Mouse (Mus musculus): ENCODE results near the gene Iars2. TPM values are rescaled to one million over a fixed set of nuclear protein-coding genes. Genes with fewer than 3 reads are reported as not detected.

The Iars2 gene
- polyA plus RNA-seq, 1 experiment from 2014 or later: 28.0 TPM

- WGBS: 86% methylated on average over 20 of the region's 20 CpGs
- 0 out of 2 replicates have a peak overlapping the region, but pooled peaks have one; percentile 36 for H3K27ac ChIP-seq (replicated peaks; ENCODE audit: low read depth, low read length)
- DNase-seq (ENCODE audit: low spot score): no peak
Measured at GRCm38 (mm10) chr1:185247429-185248085, 81.6 kb downstream of the Iars2 start.

GRCm38 (mm10) chr1:185245456-185245855 lies 83.7 kb downstream of the Iars2 start:
- no peak overlapping the region for H3K9ac ChIP-seq (ENCODE audit: low read length)
- no peak for ATAC-seq (ENCODE audit: insufficient number of reproducible peaks, low FRiP score, low TSS enrichment, low read depth)
- no peaks in the 10 kb centered on the region for H3K27me3 ChIP-seq (ENCODE audit: control insufficient read depth, insufficient read depth, low read length)
- no peak for DNase-seq (ENCODE audit: low spot score)
- peaks cover 5% of the 10 kb centered on the region; the same call in 1 of the 2 replicates for H3K36me3 ChIP-seq (ENCODE audit: control insufficient read depth, insufficient read depth, low read length)
- 74% methylated on average over 7 of the region's 7 CpGs for WGBS
- H3K27ac ChIP-seq (replicated peaks; ENCODE audit: low read depth, low read length): no peak overlapping the region
- H3K4me1 ChIP-seq (ENCODE audit: control insufficient read depth, insufficient read depth, low read length): no peaks in the 10 kb centered on the region
- no peak overlapping the region for H3K4me3 ChIP-seq (ENCODE audit: low read depth, low read length)
- H3K4me2 ChIP-seq (ENCODE audit: low read depth, severe bottlenecking): no peak overlapping the region
- no peaks in the 10 kb centered on the region for H3K9me3 ChIP-seq (ENCODE audit: control insufficient read depth, low read length)

More at GRCm38 (mm10) chr1:185247429-185248085, 81.6 kb downstream of the Iars2 start:
- Histone ChIP-seq H3K9me3 (ENCODE audit: control insufficient read depth, low read length) (no peaks in the 10 kb centered on the region), H3K4me1 (ENCODE audit: control insufficient read depth, insufficient read depth, low read length) (no peaks in the 10 kb centered on the region), H3K36me3 (ENCODE audit: control insufficient read depth, insufficient read depth, low read length) (peaks cover 11% of the 10 kb centered on the region), H3K4me2 (ENCODE audit: low read depth, severe bottlenecking) (no peak overlapping the region), H3K4me3 (ENCODE audit: low read depth, low read length) (no peak overlapping the region), H3K9ac (ENCODE audit: low read length) (no peak overlapping the region), H3K27me3 (ENCODE audit: control insufficient read depth, insufficient read depth, low read length) (no peaks in the 10 kb centered on the region)
- ATAC-seq (ENCODE audit: insufficient number of reproducible peaks, low FRiP score, low TSS enrichment, low read depth): no peak

- Histone ChIP-seq H3K9ac (ENCODE audit: low read length) (no peak overlapping the region), H3K36me3 (ENCODE audit: control insufficient read depth, insufficient read depth, low read length) (peaks cover 6% of the 10 kb centered on the region; the same call in 1 of the 2 replicates), H3K9me3 (ENCODE audit: control insufficient read depth, low read length) (no peaks in the 10 kb centered on the region), H3K4me2 (ENCODE audit: low read depth, severe bottlenecking) (no peak overlapping the region), H3K4me1 (ENCODE audit: control insufficient read depth, insufficient read depth, low read length) (no peaks in the 10 kb centered on the region), H3K27ac (replicated peaks; ENCODE audit: low read depth, low read length) (no peak overlapping the region), H3K4me3 (ENCODE audit: low read depth, low read length) (no peak overlapping the region), H3K27me3 (ENCODE audit: control insufficient read depth, insufficient read depth, low read length) (no peaks in the 10 kb centered on the region)
- 94% methylated on average over 8 of the region's 8 CpGs for WGBS
- ATAC-seq (ENCODE audit: insufficient number of reproducible peaks, low FRiP score, low TSS enrichment, low read depth) (no peak), DNase-seq (ENCODE audit: low spot score) (no peak)
Measured at GRCm38 (mm10) chr1:185243013-185243412, 86.2 kb downstream of the Iars2 start.

GRCm38 (mm10) chr1:185236530-185236929 lies 92.7 kb downstream of the Iars2 start:
- peaks cover 13% of the 10 kb centered on the region; the same call in 1 of the 2 replicates for H3K36me3 ChIP-seq (ENCODE audit: control insufficient read depth, insufficient read depth, low read length)
- 86% methylated on average over 4 of the region's 4 CpGs for WGBS

GRCm38 (mm10) chr1:185235837-185236236 lies 93.4 kb downstream of the Iars2 start:
- H3K9me3 ChIP-seq (ENCODE audit: control insufficient read depth, low read length): no peaks in the 10 kb centered on the region
- no peak overlapping the region for H3K4me3 ChIP-seq (ENCODE audit: low read depth, low read length)
- no peak overlapping the region for H3K4me2 ChIP-seq (ENCODE audit: low read depth, severe bottlenecking)
- H3K36me3 ChIP-seq (ENCODE audit: control insufficient read depth, insufficient read depth, low read length): peaks cover 13% of the 10 kb centered on the region; the same call in 1 of the 2 replicates
- H3K27me3 ChIP-seq (ENCODE audit: control insufficient read depth, insufficient read depth, low read length): no peaks in the 10 kb centered on the region
- WGBS: 93% methylated on average over 5 of the region's 5 CpGs
- no peaks in the 10 kb centered on the region for H3K4me1 ChIP-seq (ENCODE audit: control insufficient read depth, insufficient read depth, low read length)
- H3K9ac ChIP-seq (ENCODE audit: low read length): no peak overlapping the region
- no peak overlapping the region for H3K27ac ChIP-seq (replicated peaks; ENCODE audit: low read depth, low read length)
- ATAC-seq (ENCODE audit: insufficient number of reproducible peaks, low FRiP score, low TSS enrichment, low read depth) (no peak), DNase-seq (ENCODE audit: low spot score) (no peak)

More at GRCm38 (mm10) chr1:185236530-185236929, 92.7 kb downstream of the Iars2 start:
- DNase-seq (ENCODE audit: low spot score): peak; percentile 24
- H3K4me3 ChIP-seq (ENCODE audit: low read depth, low read length): no peak overlapping the region
- no peak overlapping the region for H3K4me2 ChIP-seq (ENCODE audit: low read depth, severe bottlenecking)
- no peaks in the 10 kb centered on the region for H3K27me3 ChIP-seq (ENCODE audit: control insufficient read depth, insufficient read depth, low read length)
- no peaks in the 10 kb centered on the region for H3K9me3 ChIP-seq (ENCODE audit: control insufficient read depth, low read length)
- no peak for ATAC-seq (ENCODE audit: insufficient number of reproducible peaks, low FRiP score, low TSS enrichment, low read depth)
- H3K4me1 ChIP-seq (ENCODE audit: control insufficient read depth, insufficient read depth, low read length): no peaks in the 10 kb centered on the region
- H3K9ac ChIP-seq (ENCODE audit: low read length): no peak overlapping the region
- H3K27ac ChIP-seq (replicated peaks; ENCODE audit: low read depth, low read length): no peak overlapping the region

MicroRNAs encoded within 50 kb of the gene (microRNA counts, 519-probe panel; counts per million panel counts)
- microRNA mmu-miR-194: 2,495 counts per million, percentile 22 among the panel's probes with 10 or more counts
- not detected for microRNA mmu-miR-664

Small RNA genes lying within 50 kb of the gene (microRNA-seq; reads per million reads assigned to microRNA genes)
- gene Mir194-1: 1.8 reads per million
- gene Mir215: not detected
- gene Mir664: 5.8 reads per million, percentile 12 among the genes with 10 or more reads in this experiment

Other genes starting within 250 kb of the Iars2 start
- gene Rab3gap2, start 125.3 kb downstream of the Iars2 start, polyA plus RNA-seq (2014; fragmentation: Nextera tagmentation; extraction: Ambion mirVana): 22.0 and 25.0 TPM in 2 replicates
- gene Bpnt1, start 2.8 kb upstream of the Iars2 start, polyA plus RNA-seq (2014; fragmentation: Nextera tagmentation; extraction: Ambion mirVana): 18.6 and 23.7 TPM in 2 replicates
- 144 and 150 TPM in 2 replicates for gene Eprs, start 33.6 kb upstream of the Iars2 start, polyA plus RNA-seq (2014; fragmentation: Nextera tagmentation; extraction: Ambion mirVana)
- gene Slc30a10, start 125.5 kb upstream of the Iars2 start, polyA plus RNA-seq (2014; fragmentation: Nextera tagmentation; extraction: Ambion mirVana): 0.75 and 0.91 TPM in 2 replicates

Measured in limb, embryonic 11.5 days (tissue).